Mouse (Mus musculus) layer of hippocampus, postnatal 10 days (tissue): Measurements from ENCODE around the gene Phf5a. TPM values are rescaled to one million over a fixed set of nuclear protein-coding genes. Genes with fewer than 3 reads are reported as not detected.
"Not testable (repeated sequence)": the region's sequence is repeated elsewhere in the genome, so short reads cannot be mapped to it uniquely, and the experiment has no call there.

Experiments
- DNase-seq, 2 experiments: peaks; one replicate each; pipeline ENCODE4 v3.0.0; 2021; ENCODE audit warnings: low spot score in 2 of 2
- long read RNA-seq: library from polyadenylated mRNA; stranded (forward); transcript quantifications from one replicate; pipeline ENCODE4 v2.0.0, GENCODE M21; 2023
- total RNA-seq, 2 experiments: library from RNA; stranded (reverse); gene quantifications; 2 replicates each; pipeline ENCODE4 v1.2.3; 2021

Gene Phf5a
- 10 to 100 TPM; 44.9 to 49.2 TPM for total RNA-seq
- long read RNA-seq, transcript Phf5a-201 (4 exons, 1,663 nt), result major isoform, 55 of 67 reads
- long read RNA-seq, partial matches to known transcripts, result 0 of 67 reads
- long read RNA-seq, other reads (novel, unspliced or antisense), result 11 of 67 reads

DNA sequence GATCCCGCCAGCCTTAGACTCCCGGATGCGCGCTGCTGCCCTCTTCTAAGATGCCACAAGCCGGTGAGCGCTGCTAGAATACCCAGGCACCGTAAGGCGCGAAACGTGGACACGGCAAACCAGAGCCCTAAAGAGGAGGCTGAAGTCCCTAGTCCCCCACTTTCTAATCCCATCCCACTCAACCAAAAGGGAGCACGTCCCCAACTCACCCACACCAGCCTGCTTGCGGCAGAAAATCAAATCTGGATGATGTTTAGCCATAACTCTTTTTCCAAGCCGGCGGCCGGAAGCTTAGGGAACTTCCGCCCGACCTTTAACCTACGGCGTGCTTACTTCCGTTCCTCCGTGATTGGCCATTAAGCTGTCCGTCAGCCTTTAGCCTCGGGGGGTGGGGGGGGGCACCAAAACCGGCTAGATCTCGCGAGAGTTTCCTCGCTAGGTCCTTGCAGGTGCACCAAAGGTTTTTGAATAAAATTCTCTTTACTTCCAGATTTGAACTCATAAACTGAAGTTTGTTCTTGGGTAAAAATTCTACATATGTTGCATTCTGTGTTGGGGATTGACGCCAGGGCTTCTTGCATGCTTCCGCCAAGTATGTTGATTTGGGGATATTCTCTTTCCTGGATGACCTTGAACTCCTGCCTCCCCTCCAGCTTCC lies at the start of gene Phf5a:
TSS of gene Phf5a (minus strand) at position 308 of the 658 bp plus-strand sequence.
- peak; percentile 79 to 83 for DNase-seq

DNA sequence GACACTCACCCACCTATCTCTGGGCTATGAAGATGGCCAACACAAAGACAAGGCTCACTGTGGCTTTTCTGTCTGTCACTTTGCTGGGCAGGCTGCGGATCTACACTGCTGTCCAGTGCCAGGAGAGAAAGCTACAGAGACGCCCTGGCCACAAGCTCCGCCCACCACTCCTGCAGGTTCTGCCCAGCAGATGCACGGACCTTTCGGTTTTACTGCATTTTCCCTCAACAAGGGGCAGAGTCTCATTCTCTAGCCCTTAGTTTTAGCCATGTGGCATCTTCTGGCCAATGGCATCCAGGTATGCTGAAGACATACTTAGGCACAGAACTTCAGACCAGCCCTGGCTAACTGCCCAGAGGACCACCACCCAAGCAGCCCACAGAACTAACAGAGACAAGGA lies 49.5 kb upstream of the Phf5a start:
- no peak for DNase-seq

DNA sequence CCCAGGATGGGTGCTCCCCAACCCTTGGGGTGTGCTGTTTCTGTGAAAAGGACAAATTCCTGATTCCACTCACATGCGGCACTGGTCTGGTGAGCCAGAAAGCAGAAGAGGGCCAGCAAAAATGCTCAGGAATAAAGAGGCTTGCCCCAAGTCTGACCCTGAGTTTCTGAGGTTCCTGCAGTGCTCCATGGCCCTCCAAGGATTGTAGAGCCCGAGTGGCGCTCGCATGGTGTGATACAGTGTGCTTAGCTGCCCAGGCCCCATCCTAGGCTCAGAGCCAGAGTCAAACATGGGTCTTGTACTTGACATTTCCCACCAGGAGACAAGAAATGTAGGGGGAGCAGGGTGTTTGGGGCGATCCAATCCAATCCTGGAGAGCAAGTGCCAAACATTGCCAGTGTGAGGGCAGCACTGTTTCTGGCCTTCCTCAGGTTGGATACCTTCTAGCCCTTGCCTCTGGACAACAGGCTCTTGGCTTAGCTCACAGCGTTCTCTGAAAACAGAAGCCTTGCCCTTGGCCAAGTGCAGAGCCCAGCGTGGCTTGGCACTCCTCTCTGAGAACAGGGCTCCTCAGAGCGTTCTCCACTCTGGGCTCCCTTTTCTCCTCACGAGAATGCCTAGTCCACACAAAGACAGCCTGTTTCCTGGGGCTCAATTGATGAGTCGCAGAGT lies 49.0 kb upstream of the Phf5a start:
- DNase-seq, result peak; percentile 56 to 64

DNA sequence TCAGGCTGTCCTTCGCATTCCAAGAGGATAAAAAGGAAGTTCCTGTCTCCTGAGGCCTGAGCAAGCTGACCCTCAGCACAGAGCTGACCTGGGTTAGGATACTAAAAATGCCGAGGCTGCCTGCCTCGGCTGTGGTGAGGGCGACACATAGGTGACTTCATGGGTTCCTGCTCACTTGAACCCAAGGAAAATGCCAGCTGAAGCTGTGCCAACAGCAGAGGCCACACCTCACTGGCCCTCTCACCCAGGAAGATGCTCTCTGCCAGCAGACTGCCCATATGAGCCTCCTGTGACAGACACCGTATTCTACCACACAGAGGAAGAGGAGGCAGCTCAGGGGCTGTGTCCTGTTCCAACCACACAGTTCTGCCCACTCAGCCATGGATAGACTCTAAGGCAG lies 47.4 kb upstream of the Phf5a start:
- DNase-seq, result no peak

DNA sequence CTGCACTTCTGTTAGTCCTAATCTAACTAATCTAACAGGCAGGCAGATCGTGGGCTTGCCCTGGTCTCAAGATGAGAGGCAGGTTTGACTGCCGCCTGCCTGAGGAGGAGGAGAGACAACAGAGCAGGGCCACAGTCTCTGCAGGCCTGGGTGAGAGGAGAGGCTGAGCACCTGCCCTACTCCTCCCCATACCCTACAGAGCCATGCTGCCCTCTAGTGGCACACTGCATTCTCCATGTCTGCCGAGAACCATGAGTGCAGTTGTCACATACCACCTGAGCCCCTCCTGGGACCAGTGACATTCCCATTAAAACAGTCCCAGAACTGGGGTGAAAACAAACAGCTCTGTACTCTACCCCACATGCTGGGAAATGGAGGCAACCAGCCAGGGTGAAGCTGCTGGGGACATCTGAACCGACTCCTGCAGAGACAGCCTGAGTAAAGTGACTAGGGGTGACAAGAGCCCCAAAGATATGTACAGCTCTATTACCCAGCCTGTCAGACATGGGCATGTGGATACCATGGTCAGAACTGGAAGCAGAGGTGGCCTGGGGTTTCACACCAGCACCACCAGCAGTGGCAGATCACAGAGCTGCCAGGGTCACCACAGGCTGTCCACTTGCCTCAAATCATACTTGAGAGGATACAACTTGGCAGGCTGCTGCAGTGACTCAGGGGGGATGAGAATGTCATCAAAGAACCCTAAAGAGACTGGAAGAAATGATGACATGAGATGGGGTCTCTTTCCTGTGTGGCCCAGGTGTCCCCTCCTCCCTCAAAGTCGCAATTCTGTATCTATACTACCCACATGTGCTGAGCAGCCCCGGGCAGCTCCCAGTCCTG lies 46.1 kb upstream of the Phf5a start:
- peak; percentile 75 to 79 for DNase-seq

DNA sequence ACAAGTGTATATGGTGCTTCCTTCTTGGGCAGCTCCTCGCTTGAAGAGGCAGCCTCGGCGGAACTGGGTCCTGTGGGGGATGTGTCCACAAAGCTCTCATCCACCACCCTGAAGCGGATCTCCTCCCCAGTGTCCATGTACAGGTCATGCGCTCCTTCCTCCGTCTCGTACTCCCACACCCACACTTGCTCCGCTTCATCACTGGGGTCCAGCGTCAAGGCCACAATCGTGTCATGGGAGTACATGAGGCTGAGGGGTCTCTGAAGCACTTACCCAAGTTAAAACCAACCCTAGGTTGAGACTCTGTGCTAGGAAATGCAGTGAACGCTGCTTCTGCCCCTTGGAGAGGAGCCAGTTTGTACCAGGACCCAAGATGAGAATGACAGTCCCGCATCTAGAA lies 45.5 kb upstream of the Phf5a start:
- DNase-seq, result no peak

DNA sequence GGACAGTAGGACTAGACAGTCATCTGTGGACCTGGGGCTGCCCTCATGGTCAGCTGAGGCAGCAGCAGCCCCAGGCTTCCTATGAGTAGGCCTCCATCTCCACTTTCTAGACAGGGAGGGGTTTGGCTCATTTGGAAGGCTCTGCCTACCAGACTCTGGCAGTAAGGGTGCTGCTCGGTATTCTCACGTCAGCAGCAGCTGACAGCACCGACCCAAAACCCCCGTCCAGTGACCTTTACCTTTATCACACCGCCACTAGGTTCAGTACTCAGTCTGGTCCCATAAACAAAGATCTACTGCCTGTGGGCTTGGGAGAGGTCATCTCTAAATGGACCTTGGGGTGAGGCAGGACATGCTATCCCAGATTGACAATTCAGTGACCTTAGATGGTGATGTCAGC lies 44.0 kb upstream of the Phf5a start:
- DNase-seq, result no peak

DNA sequence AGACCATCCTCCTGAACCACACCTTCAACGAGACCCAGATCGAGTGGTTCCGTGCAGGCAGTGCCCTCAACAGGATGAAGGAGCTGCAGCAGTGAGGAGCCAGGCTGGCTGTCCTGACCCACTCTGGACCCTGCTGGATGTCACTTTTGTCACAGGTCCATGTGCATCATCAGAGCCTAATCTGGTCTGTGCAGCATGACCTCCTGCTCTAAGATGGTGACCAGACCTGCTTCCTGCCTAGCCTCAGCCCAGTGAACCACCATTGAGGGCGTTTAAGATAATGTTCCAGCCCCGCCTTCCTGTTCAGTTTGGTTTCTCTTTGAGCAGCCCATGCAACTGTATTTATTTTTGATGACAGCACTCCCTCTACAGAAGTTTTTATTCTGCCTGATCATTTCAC lies 43.0 kb upstream of the Phf5a start:
- no peak for DNase-seq

DNA sequence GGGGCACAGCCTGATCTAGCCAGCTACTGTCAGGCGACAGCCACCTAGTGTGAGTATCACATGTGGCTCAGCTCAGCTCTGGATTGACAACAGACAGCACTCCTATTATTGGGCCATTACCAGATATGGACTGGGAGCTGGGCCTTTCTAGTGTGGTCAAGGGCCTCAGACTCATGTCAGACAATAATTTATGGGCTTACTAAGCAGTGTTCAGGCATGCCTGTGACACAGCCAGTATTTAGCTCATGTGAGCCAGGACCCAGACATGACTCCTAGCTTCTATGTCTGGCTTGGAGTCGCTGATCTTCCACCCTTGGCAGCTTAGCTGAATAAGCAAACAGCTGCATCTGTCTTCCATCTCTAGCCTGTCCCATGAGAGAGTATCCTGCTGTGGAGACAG lies 40.8 kb upstream of the Phf5a start:
- DNase-seq, result no peak

DNA sequence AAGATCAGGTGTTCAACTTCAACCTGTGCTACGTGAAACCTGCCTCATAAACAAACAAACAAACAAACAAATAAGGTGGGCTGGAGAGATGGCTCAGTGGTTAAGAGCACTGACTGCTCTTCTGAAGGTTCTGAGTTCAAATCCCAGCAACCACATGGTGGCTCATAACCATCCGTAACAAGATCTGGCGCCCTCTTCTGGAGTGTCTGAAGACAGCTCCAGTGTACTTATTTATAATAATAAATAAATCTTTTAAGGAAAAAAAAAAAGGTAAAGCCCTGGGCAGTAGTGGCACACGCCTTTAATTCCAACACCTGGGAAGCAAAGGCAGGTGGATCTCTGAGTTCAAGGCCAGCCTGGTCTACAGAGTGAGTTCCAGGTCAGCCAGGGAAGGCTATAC lies 37.1 kb upstream of the Phf5a start:
- DNase-seq, result not testable (repeated sequence)

DNA sequence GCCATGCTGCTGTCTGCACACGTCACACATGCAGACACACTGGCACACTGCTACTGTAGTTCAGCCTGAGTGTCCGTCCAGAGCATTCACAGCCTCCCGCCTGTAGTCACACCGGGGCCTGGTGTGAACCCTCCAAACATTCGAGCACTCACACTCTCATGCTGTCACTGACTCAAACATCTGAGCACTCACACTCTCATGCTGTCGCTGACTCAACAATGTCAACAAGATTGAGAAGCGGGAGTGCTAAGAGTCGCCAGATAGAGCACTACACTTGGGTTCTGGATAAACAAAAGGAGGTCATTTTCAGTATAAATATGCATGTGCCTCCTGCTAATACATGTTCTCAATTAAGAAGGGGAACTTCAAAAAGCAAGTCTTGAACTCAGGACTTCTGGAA lies 36.2 kb upstream of the Phf5a start:
- no peak for DNase-seq

DNA sequence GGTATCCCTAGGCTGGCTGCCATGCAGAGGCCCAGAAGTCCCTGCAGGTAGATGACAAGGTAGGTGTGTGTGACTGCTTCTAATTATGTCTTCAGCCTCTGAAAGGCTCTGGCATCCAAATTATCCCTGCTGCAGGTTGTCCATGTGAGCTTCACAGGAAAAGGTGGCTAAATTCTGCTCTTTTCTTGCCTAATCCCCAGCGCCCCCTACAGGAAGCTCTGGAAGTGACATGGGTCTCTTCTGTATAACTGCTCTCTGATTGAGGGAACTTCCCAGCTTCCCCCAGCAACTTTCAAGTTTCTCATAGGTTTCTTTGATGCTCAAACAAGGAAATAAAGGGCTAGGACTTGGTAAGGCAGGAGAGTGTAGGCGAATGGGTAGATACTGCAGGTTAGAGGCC lies 33.2 kb upstream of the Phf5a start:
- DNase-seq, result peak; percentile 83 to 84

DNA sequence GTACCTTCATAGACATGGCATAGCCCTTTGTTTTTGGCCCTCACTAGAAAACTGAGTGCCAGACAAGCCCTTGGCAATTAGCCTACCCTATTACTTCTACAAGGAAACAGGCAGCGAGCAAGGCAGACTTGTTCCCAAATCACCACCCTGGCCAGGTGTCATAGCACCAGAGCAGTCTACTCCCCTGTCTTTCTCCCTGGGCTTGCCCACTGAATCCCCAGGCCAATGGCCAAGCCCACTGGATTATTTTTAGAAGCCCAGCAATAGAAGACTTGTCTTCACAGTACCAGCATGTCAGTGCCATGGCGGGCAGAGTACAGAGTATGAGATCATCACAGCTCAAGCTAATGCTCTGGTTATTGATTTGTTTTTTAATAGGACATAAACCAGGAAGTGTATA lies 27.0 kb upstream of the Phf5a start:
- DNase-seq, result no peak

DNA sequence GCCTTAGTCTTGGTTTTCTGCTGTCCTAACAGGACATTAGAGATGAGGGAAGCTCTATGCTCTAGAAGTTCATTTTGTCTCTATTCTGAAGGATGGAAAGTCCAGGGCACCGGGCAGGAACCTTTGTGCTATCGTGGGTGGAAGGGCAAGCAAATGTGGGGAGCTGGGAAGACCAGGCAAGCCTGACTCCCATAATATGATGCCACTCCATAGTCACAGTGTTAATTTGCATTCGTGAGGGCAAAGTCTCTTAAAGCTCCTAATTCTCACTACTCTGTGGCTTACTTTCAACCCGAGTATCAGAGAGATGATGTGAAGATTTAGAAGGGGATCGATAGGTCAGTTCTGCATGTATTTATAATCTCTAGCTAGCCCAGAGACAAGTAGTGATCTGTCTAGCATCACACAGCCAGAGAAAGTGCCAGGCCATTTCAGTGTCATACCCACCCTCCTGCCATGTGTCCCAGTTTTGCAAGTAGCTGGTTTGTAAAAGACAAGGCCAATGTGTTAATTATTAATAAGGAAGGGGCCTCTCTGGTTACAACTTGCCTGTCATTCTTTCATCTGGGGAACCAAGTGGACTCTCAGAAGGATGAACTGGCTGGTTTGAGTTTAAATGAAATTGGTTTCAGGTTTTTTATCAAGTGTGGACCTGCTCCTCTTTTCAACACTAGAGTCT lies 26.0 kb upstream of the Phf5a start:
- no peak for DNase-seq

DNA sequence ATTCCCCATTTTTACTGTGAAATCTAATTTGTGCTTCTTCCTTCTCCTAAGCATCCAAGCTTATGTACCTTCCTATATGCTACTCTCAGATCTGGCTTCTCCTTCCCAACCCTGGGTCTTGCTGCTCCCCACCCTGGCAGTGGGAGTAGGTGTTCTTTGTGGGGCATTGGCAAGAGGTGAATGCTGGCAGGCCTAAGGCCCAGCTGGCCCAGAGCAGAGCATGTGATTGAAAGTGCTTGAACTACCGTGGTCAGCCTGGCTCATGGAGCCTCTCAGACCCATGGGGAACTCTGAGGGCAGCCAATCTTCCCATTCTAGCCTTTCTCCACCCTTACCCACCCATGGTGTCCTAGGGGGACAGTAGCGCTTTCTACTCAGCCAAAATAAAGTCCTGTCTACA lies 24.7 kb upstream of the Phf5a start:
- peak in 1 of 2 experiments; percentile 52 for DNase-seq

DNA sequence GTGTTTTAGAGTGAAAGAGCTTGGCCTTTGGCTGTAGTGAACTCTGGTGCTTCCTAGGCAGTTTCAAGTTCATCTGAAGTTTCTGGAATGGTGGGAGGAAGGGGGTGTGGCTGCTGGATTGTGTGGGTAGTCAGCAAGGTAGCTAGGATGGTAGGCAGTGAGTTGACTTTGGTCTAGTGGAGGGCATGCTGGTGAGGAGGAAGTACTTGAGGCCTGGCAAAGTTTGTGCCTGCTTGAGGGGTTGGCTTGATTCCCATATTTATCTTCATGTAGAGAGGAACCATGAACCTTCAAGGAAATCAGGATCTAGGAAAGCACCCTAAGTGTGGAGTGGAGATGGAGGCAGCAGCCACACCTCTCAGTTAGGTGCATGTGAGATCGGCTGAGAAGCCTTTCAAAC lies 22.3 kb upstream of the Phf5a start:
- no peak for DNase-seq

DNA sequence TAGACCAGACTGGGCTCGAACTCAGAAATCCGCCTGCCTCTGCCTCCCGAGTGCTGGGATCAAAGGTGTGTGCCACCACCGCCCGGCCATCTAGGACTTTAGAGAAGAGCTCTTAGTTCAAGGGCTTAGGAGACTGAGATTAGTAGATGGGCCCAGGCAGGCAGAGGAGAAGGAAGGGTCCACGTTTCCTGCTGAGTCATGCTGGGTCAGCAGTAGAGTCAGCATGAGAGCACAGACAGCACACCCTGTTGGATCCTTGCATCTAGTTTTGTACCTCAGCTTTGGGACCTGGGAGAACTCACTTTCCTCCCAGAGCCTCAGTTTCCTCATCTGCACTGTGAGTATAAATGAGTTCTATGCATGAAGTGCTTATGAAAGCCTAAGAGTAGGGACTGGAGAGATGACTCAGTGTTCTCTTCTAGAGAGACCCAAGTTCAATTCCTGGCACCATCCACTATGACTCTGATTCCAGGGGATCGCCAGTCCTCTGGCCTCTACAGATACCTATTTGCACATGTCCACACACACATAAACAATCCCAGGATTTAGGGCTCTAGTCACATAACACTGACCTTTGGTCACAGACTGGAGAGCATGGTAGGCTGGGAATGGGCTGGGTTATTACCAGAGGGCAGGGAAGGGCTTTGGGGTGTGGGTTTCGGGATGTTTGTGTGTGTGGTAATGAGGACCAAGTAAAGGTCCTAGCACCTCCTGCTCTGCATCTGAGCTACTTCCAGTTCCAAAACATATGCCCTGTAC lies 20.3 kb upstream of the Phf5a start:
- DNase-seq, result no peak

DNA sequence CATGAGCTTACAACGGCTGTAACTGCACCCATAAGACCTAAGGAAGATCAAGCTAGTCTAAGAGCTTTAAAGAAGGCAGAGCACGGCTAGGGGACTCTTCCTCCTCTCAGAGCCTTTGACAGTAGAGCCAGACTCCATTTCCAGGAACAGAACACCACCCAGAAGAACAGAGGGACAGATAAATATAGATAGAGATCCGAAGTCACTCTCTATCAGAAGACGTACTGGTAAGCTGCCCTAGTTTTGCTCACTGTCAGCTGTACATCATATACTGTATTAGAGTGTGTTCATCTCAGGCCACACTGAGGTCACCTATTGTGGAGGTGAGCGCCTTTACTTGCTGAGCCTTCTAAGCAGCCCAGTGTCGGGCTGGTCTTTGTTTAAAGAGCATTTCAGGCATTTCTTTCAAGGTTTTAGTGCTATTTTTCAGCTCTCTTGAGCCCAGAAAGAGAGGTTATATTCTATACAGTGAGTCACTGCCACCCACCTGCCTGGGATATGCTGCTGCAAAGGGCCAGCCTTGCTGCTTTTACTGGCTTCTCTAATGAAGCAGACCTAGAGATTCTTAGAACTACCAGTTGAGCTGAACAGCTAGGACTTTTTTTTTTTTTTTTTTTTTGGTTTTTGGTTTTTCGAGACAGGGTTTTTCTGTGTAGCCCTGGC lies 19.6 kb upstream of the Phf5a start:
- DNase-seq, result no peak

DNA sequence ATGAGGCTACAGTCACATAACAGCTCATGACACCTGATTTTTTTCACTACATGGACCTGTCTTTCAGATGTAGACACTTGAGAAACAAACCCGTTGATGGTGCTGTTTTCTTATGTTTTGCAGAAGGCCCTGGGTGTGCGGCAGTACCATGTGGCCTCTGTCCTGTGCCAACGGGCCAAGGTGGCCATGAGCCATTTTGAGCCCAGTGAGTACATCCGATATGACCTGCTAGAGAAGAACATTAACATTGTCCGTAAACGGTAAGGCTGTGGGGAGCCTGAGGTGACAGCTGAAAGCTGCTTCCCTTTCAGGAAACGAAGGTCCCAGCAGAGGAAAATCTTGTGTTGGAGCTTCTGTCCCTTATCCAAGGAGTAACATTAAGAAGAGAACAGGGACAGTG lies 17.5 kb upstream of the Phf5a start:
- no peak for DNase-seq
